Mouse (Mus musculus) liver, adult 2 months (tissue): ENCODE measurements around the gene Metap1.

Experiments
- CTCF ChIP-seq: fragments of 200-500 bp; IDR thresholded peaks from 2 replicates; pipeline ENCODE4 v1.5.1; 2011; ENCODE audit warnings: low read depth, low read length, control low read depth
- POLR2A ChIP-seq: fragments of 200-500 bp; IDR thresholded peaks from 2 replicates; pipeline ENCODE4 v1.6.1; 2011; ENCODE audit warnings: low read length, control low read depth; ENCODE audit not compliant: insufficient read depth; ENCODE audit errors: extremely low read depth

DNA sequence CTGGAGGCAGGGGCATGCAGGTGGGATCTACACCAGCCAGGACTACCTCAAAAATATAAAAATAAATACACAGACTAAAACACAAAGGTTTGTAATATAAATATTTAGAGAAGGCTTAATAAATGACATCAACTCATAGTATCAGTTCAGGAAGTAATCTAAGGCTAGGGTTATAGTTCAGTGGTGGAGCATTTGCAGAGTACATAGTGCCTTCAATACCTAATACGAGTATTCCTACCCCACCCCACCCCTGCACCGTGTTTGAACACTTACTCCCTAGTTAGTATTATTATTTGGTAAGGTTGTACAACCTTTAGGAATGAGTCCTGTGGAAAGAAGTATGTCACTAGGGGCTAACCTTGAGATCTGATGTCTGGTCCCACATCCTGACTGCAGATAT is 6.1 kb downstream of the Metap1 start:
- TF ChIP-seq CTCF (no peak), POLR2A (no peak)
